Comparison of ENCODE assay signal across 10 mouse cellular contexts in the genomic region with DNA sequence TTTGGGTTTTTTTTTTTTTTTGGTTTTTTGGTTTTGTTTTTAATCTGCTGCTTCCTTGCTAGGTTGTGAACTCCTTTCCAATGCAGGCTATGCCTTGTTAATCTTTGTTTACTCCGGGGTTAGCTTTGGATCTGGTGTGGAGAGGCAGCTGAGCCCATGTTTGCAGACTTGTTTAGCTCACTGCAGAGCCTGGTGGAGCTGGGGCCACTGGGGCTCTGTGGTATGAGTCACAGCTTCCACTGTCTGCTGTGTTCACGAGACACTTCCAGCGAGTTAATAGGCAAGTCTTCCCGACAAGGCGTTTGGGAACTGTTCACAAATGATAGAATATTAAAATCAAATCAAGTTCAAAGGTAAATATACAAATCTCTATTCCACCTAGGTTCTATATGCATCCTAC. TPM values are rescaled to one million over a fixed set of nuclear protein-coding genes. Genes with fewer than 3 reads are reported as not detected.
A peak's percentile ranks its signal among the peaks of the same experiment; 100 is the strongest.
DNase-seq lines count a peak whose midpoint lies in the region; ATAC-seq and TF ChIP-seq lines count a peak whose summit lies in the region.
"Had no signal": no experiment of that assay in that cellular context is flagged by ENCODE, and none has a peak within 500 bp of the region (broad histone marks: within the 10 kb centered on the region; RNA-seq: fewer than 3 reads in every experiment).

No protein-coding gene starts in this region.

- H3K27me3 ChIP-seq in liver, adult 2 months (ENCODE audit: control insufficient read depth, insufficient read depth, low read length), result no peaks in the 10 kb centered on the region
- 0 out of 2 replicates have a peak, but pooled peaks cover 5% of the 10 kb centered on the region for H3K27me3 ChIP-seq in embryonic facial prominence, embryonic 10.5 days (replicated peaks; ENCODE audit: low read depth, poor library complexity, severe bottlenecking)
- no peaks in the 10 kb centered on the region; the same call in 1 of the 2 replicates for H3K27me3 ChIP-seq in lung, postnatal 0 days (replicated peaks; ENCODE audit: insufficient read depth, low read length)
- H3K27me3 ChIP-seq in midbrain, embryonic 16.5 days (ENCODE audit: control insufficient read depth, insufficient read depth, low read depth, low read length), result no peaks in the 10 kb centered on the region

- no peak overlapping the region for H3K9ac ChIP-seq in liver, adult 2 months (ENCODE audit: low read depth, low read length)
- no peak overlapping the region for H3K9ac ChIP-seq in lung, postnatal 0 days (replicated peaks; ENCODE audit: low read depth)
- no peak overlapping the region for H3K9ac ChIP-seq in midbrain, embryonic 16.5 days (ENCODE audit: low read depth, low read length)

- peaks cover 7% of the 10 kb centered on the region; the same call in 1 of the 2 replicates for H3K4me1 ChIP-seq in liver, adult 2 months (ENCODE audit: control insufficient read depth, insufficient read depth, low read length)
- peaks cover 23% of the 10 kb centered on the region for H3K4me1 ChIP-seq in embryonic facial prominence, embryonic 10.5 days
- no peaks in the 10 kb centered on the region for H3K4me1 ChIP-seq in lung, postnatal 0 days (ENCODE audit: insufficient read depth, low read depth, low read length)
- peaks cover 5% of the 10 kb centered on the region; the same call in 1 of the 2 replicates for H3K4me1 ChIP-seq in midbrain, embryonic 16.5 days (ENCODE audit: control insufficient read depth, insufficient read depth, low read length)

- no peak for TF ChIP-seq POLR2A in liver, adult 2 months (IDR thresholded peaks at IDR 0.05; ENCODE audit: extremely low read depth, insufficient read depth, low read length)

- ATAC-seq in lung, postnatal 0 days, result peak; percentile 41; the same call in 1 of the 2 replicates
- no peak for ATAC-seq in midbrain, embryonic 16.5 days

- peak; percentile 54 for DNase-seq in adrenal gland, adult 2 months
- DNase-seq in adrenal gland, adult 18-20 months (ENCODE audit: low spot score in 2 of 2), result no peak
- peak; percentile 46 for DNase-seq in liver, adult 2 months (ENCODE audit: extremely low read depth, low read depth, low spot score)
- no peak for DNase-seq in liver
- no peak for DNase-seq in embryonic facial prominence, embryonic 10.5 days (ENCODE audit: low spot score)
- DNase-seq in lung, postnatal 0 days (ENCODE audit: low spot score), result peak; percentile 43
- no peak for DNase-seq in right cerebral cortex, postnatal 4 days
- DNase-seq: gastrocnemius, postnatal 10 days; kidney, adult 2 months had no signal

- H3K4me2 ChIP-seq in lung, postnatal 0 days (replicated peaks; ENCODE audit: low read depth, low read length), result no peak overlapping the region
- H3K4me2 ChIP-seq in midbrain, embryonic 16.5 days (ENCODE audit: low read length), result no peak overlapping the region

- H3K27ac ChIP-seq in liver, adult 2 months (replicated peaks; ENCODE audit: insufficient read depth, low read depth, low read length), result no peak overlapping the region
- H3K27ac ChIP-seq in embryonic facial prominence, embryonic 10.5 days (replicated peaks), result 0 out of 2 replicates have a peak overlapping the region, but pooled peaks have one; percentile 25
- H3K27ac ChIP-seq in lung, postnatal 0 days (ENCODE audit: low read length), result no peak overlapping the region
- H3K27ac ChIP-seq in midbrain, embryonic 16.5 days (ENCODE audit: low read length), result no peak overlapping the region

- no peak for TF ChIP-seq EP300 in lung, postnatal 0 days (IDR thresholded peaks at IDR 0.05)

- no peak overlapping the region for H3K4me3 ChIP-seq in liver, adult 2 months (ENCODE audit: insufficient read depth, low read depth, low read length)
- H3K4me3 ChIP-seq in embryonic facial prominence, embryonic 10.5 days, result no peak overlapping the region
- no peak overlapping the region for H3K4me3 ChIP-seq in lung, postnatal 0 days (ENCODE audit: low read depth, low read length)
- no peak overlapping the region for H3K4me3 ChIP-seq in midbrain, embryonic 16.5 days (ENCODE audit: low read depth, low read length)

- H3K79me2 ChIP-seq in liver, adult 2 months (ENCODE audit: control insufficient read depth, insufficient read depth, low read length), result no peaks in the 10 kb centered on the region

- H3K9me3 ChIP-seq in embryonic facial prominence, embryonic 10.5 days, result no peaks in the 10 kb centered on the region
- H3K9me3 ChIP-seq in lung, postnatal 0 days (ENCODE audit: low read length), result no peaks in the 10 kb centered on the region
- no peaks in the 10 kb centered on the region for H3K9me3 ChIP-seq in midbrain, embryonic 16.5 days (replicated peaks; ENCODE audit: control insufficient read depth, low read length, poor library complexity, severe bottlenecking)

- no peak for TF ChIP-seq CTCF in liver, adult 2 months (IDR thresholded peaks at IDR 0.05; ENCODE audit: low read depth, low read length)
- TF ChIP-seq CTCF in lung, postnatal 0 days (IDR thresholded peaks at IDR 0.05), result no peak

- WGBS in liver, adult 2 months, result 5% methylated on average over 5 of the region's 5 CpGs
- 39% methylated on average over 5 of the region's 5 CpGs for WGBS in embryonic facial prominence, embryonic 10.5 days
- WGBS in lung, postnatal 0 days, result 3% methylated on average over 5 of the region's 5 CpGs
- WGBS in midbrain, embryonic 16.5 days, result 54% methylated on average over 5 of the region's 5 CpGs

- H3K36me3 ChIP-seq in liver, adult 2 months (ENCODE audit: control insufficient read depth, insufficient read depth, low read length), result no peaks in the 10 kb centered on the region
- no peaks in the 10 kb centered on the region for H3K36me3 ChIP-seq in embryonic facial prominence, embryonic 10.5 days (replicated peaks)
- no peaks in the 10 kb centered on the region for H3K36me3 ChIP-seq in lung, postnatal 0 days (ENCODE audit: insufficient read depth, low read length)
- H3K36me3 ChIP-seq in midbrain, embryonic 16.5 days (ENCODE audit: control insufficient read depth, insufficient read depth, low read length), result no peaks in the 10 kb centered on the region

RNA-seq across cellular contexts. Expression of a gene that starts 22.4 kb away (rescaled TPM):
- 1 to 10 TPM in 1 of 2 experiments, under 1 TPM in 1; 0.95 to 2.0 TPM for total RNA-seq in adrenal gland, adult 2 months (2021)
- polyA plus RNA-seq in adrenal gland, adult 2 months (2012; rRNA removed), result 0.89 and 0.97 TPM in 2 replicates
- total RNA-seq in adrenal gland, adult 18-20 months (2021), result 1 to 10 TPM; 1.3 to 2.5 TPM
- 8.1 and 8.2 TPM in 2 replicates for total RNA-seq in liver, adult 2 months (2014; rRNA removed)
- 1.8 and 4.9 TPM in 2 replicates for polyA plus RNA-seq in liver, adult 2 months (2012; rRNA removed)
- 1.5 and 1.6 TPM in 2 replicates for polyA plus RNA-seq in embryonic facial prominence, embryonic 10.5 days (2016; fragmentation: Nextera tagmentation; extraction: Ambion mirVana)
- polyA plus RNA-seq in lung, postnatal 0 days (2015; fragmentation: Nextera tagmentation; extraction: Ambion mirVana), result 1.7 and 2.0 TPM in 2 replicates
- polyA plus RNA-seq in midbrain, embryonic 16.5 days (2015; fragmentation: Nextera tagmentation; extraction: Ambion mirVana), result 6.8 and 7.3 TPM in 2 replicates

RNA-seq across cellular contexts. Expression of a gene that starts 30.7 kb away (rescaled TPM):
- total RNA-seq in adrenal gland, adult 2 months (2021), result 10 to 100 TPM; 50.0 to 68.7 TPM
- 53.3 and 66.0 TPM in 2 replicates for polyA plus RNA-seq in adrenal gland, adult 2 months (2012; rRNA removed)
- 10 to 100 TPM; 41.4 to 48.1 TPM for total RNA-seq in adrenal gland, adult 18-20 months (2021)
- 36.3 and 40.1 TPM in 2 replicates for total RNA-seq in liver, adult 2 months (2014; rRNA removed)
- polyA plus RNA-seq in liver, adult 2 months (2012; rRNA removed), result 39.2 and 42.4 TPM in 2 replicates
- 53.2 and 57.7 TPM in 2 replicates for polyA plus RNA-seq in embryonic facial prominence, embryonic 10.5 days (2016; fragmentation: Nextera tagmentation; extraction: Ambion mirVana)
- polyA plus RNA-seq in lung, postnatal 0 days (2015; fragmentation: Nextera tagmentation; extraction: Ambion mirVana), result 85.6 and 88.2 TPM in 2 replicates
- 65.6 and 71.0 TPM in 2 replicates for polyA plus RNA-seq in midbrain, embryonic 16.5 days (2015; fragmentation: Nextera tagmentation; extraction: Ambion mirVana)

Comparison
In these comparisons a context has a peak if more than half of its experiments do, and no peak if none do; other contexts are left out.
1. DNase-seq: peak in adrenal gland, adult 2 months (single experiment), liver, adult 2 months (single experiment) and lung, postnatal 0 days (single experiment); none in adrenal gland, adult 18-20 months (0 of 2), liver (single experiment), embryonic facial prominence, embryonic 10.5 days (single experiment) and right cerebral cortex, postnatal 4 days (single experiment).